Mouse (Mus musculus) WW6 (cell line): Measurements from ENCODE around the gene Cacng8.
"Not testable (repeated sequence)": the region's sequence is repeated elsewhere in the genome, so short reads cannot be mapped to it uniquely, and the experiment has no call there.

Experiments
- DNase-seq: peaks from one replicate; pipeline ENCODE4 v3.0.0-alpha.2; 2013; ENCODE audit warnings: low read depth, low spot score

The Cacng8 gene

GRCm38 (mm10) chr7:3387761-3388160 is 2.7 kb upstream of the Cacng8 start:
- DNase-seq = no peak

GRCm38 (mm10) chr7:3388885-3389284 is 1.6 kb upstream of the Cacng8 start:
- DNase-seq = no peak

DNA sequence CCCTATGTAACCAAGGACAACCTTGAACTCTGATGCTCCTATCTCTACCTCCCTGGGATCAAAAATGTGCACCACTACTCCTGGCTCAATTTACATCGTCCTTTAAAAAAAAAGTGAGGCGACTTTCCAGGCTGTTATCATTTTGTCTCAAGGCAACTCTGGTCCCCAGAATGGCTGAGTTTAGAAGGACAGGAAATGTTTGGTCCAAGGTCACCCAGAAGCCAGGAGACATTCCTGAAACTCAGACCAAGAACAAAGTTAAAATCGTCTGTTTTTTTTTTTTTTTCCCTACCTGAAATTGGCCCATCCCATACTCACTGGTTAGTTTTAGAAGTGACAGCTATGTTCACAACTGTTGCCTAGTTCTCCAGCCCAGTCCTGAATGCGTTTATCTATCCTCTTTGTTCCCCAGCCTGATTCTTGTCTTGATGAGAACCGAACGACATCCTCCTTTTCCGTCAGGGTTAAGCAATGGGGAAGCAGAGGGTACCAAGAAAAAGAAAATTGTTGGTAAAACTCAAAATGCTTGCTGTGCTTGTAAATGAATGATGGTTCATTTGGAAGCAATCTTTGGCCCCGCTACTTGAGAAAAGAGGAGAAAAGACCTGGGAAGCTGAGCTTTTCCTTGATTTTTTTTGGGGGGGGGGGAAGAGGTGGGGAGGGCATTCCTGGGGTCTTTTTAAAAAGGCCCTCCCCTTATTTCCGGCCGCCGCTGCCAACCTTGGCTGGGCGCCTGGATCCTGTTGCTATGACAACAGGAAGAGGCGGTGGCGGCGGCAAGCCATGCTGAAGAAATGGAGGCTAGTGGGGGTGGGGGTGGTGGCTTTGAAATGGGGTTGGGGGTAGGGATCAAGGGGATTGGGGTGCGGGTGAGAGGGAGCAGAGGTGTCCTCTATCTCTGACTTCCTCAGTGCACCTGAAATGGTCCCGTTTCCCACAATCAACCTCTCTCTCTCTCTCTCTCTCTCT is 755 bp upstream of the Cacng8 start:
- DNase-seq = no peak

- no peak for DNase-seq
Observed at GRCm38 (mm10) chr7:3391081-3391451, 583 bp downstream of the Cacng8 start.

GRCm38 (mm10) chr7:3391809-3392208 is 1.3 kb downstream of the Cacng8 start:
- no peak for DNase-seq

GRCm38 (mm10) chr7:3397355-3397754 is 6.9 kb downstream of the Cacng8 start:
- DNase-seq = no peak

GRCm38 (mm10) chr7:3397797-3398196 is 7.3 kb downstream of the Cacng8 start:
- no peak for DNase-seq

DNA sequence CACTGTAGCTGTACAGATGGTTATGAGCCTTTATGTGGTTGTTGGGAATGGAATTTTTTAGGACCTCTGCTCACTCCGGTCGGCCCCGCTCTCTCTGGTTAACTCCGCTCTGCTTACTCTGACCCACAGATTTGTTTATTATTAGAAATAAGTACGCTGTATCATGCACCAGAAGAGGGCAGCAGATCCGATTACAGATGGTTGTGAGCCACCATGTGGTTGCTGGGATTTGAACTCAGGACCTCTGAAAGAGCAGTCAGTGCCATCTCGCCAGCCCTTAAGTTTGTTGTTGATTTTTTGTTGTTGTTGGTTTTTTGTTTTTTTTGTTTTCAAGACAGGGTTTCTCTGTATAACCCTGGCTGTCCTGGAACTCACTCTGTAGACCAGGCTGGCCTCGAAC is 7.9 kb downstream of the Cacng8 start:
- DNase-seq = not testable (repeated sequence)

- DNase-seq = no peak
Observed at GRCm38 (mm10) chr7:3399937-3400336, 9.5 kb downstream of the Cacng8 start.

DNA sequence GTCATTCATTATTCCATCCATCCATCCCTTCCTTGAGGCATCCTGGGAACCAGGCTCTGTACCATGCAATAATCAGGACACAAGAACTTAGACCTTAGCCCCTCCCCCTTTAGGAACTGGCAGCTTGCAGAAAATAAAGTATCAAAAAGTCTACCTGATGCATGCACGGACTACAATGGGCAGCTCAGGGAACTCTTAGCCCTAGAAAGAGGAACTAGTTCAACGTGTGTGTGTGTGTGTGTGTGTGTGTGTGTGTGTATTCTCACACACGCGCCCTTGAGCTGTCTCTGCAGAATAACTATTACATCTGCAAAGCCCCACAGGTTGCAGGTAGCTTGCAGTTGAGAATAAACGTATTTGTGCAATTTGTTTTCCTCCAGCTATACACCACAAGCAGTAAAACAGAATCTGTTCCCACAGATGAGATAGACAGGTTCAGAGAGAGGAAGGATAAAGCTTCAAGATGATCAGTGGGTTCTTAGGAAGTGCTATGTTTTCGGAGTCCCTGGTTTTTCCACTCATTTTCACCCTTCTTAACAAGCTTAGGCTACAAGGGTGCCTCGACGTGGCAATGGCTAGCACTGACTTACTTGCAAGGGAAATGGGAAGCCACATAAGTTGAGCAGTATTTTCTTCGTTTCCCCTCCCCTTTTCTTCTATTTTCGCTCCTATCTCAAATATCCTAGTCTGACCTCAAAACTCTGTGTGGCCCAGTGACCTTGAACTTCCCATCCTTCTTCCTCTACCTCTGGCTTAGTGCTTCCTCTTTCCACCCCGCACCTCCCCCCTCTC is 19.4 kb downstream of the Cacng8 start:
- no peak for DNase-seq

DNA sequence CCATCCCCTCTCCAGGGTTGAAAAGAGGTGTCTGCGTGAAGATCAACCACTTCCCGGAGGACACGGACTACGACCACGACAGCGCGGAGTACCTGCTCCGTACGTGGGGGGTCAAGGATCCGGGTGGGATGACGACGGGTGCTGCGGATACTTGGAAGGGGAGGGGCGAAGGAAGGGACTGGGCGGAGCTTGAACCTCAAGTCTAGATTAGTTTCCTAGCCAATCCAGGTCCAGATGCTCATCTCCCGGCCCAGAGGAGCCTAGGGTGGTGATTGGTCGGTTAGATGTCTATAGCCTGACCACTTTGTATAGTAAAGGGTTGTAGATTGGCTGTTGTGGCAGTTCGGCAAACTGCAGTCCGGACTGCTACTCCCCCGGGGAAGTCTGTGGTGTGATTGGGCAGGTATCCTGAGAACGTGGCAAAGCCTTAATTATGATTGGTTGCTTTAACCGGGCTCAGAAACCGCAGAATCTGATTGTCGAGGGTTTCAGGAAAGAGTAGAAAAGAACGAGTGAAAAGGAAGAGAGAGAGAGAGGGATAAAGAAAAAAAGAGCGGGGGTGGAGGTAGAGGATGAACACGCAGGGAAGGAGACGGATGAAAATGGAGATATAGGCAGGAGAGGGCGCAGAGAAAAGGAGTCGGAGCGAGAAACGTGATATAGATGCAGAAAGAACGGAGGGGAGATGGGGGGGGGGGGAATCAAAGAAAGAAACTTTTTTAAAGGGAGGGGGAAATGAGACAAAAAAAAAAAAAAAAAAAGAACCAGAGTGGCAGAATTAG is 20.9 kb downstream of the Cacng8 start:
- peak; percentile 94 for DNase-seq

GRCm38 (mm10) chr7:3412036-3412435 is 21.6 kb downstream of the Cacng8 start:
- DNase-seq = no peak

DNA sequence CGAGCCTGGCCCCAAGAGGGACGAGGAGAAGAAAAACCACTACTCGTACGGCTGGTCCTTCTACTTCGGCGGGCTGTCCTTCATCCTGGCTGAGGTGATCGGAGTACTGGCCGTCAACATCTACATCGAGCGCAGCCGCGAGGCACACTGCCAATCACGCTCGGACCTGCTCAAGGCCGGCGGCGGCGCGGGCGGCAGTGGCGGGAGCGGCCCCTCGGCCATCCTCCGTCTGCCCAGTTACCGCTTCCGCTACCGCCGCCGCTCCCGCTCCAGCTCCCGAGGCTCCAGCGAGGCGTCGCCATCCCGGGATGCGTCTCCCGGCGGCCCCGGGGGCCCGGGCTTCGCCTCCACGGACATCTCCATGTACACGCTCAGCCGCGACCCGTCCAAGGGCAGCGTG is 24.4 kb downstream of the Cacng8 start:
- DNase-seq = no peak

- no peak for DNase-seq
Observed at GRCm38 (mm10) chr7:3415378-3415777, 24.9 kb downstream of the Cacng8 start.

DNA sequence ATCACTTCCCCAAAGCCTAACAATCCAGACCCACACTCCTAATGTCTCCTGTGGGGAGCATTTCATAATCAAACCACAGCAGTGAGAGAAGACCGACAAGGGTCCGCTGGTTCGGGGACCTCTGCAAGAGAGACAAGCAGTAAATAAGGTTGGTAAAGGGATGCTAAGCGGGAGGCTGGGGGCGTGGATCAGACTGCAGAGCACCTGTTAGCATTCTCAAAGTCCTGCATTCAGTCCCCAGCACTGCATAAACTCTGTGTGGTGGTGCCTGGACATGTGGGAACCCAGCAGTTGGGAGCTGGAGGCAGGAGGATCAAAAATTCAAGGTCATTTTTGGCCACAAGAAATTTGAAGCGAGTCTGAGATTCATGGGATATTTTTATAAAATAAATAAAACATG is 29.5 kb downstream of the Cacng8 start:
- DNase-seq = no peak

DNA sequence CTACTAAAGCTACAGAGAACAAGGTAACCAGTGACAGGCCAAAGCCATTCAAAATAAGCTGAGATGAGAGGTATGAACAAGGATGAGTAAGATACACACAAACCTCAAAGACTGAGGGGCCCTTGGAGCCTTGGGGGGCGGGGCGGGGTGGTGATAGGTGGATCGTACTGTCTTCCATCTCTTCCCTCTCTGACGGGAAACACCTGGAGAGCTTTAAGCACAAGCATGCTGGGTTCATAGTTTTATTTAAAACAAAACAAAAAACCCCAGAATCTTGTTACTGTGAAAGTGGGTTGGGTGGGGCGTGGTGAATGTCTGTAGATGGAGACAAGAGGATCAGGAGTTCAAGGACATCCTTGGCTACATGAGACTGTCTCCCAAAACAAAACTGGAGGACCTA is 30.0 kb downstream of the Cacng8 start:
- no peak for DNase-seq

DNA sequence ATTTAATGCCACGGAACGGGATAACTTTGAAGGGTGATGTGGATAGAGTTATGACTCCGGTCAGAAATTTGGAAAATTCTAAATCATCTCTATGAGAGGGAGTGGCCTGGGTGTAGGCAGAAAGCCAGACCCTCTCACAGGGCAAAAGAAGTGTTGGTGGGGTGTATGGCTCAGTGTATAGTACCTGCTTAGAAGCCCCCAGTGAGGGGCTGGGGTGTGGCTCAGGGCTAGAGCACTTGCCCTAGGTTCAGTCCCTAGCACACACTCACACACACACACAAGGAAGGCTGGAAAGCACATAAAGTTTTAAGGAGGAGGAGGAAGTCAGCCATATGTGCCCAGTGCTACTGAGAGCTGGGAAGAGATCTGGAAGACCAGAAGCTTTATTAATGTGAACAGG is 30.8 kb downstream of the Cacng8 start:
- no peak for DNase-seq

DNA sequence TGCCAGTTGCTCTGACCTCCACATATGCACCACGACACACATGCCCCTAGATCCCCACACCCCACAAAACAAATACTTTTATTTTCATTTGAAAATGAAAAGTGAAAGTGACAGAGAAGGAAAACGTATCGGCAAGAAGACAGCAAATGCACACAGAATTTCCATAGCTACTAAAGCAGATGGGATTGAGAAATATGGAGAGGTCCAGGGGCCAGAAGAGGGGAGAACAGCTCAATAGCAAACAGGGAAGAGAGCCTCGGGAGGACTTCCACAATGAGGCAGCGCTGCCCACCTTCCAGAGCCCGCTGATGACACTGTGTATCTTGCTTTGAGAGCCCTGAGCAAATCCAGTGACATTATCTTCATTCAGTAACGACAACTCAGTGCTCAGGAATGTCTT is 31.6 kb downstream of the Cacng8 start:
- no peak for DNase-seq

GRCm38 (mm10) chr7:3423430-3423829 is 32.9 kb downstream of the Cacng8 start:
- no peak for DNase-seq

GRCm38 (mm10) chr7:3423895-3424294 is 33.4 kb downstream of the Cacng8 start, which contains the start of gene Cacng6:
Cacng6 (plus strand) TSS chr7:3424195.
- DNase-seq = no peak

- no peak for DNase-seq
Observed at GRCm38 (mm10) chr7:3425141-3425540, 34.7 kb downstream of the Cacng8 start.

DNA sequence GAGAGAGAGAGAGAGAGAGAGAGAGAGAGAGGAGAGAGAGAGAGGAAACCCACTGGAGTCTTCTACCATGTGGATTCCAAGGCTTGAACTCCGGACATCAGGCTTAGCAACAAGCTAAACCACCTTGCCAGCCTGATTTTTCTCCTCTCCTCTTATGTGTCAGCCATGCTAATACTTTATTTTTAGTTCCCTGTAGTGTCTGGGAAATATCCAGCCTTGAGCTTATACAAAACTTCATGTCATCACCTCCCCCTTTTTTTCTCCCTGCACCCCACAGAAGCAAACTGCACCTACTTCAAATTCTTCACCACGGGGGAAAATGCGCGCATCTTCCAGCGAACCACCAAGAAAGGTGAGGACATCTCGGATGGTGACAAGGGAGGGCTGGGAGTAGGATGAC is 39.7 kb downstream of the Cacng8 start:
- no peak for DNase-seq
